Mouse (Mus musculus) kidney, postnatal 0 days (tissue): Measurements from ENCODE around the gene Rrp8. TPM values are rescaled to one million over a fixed set of nuclear protein-coding genes. Genes with fewer than 3 reads are reported as not detected.

Experiments
- ATAC-seq: fragments of 200-750 bp; cut with Nextera tagmentation; replicated peaks from 2 replicates; pipeline ENCODE4 v1.8.0; 2017; ENCODE audit warnings: low read depth, moderate number of reproducible peaks, moderate TSS enrichment, moderate library complexity; ENCODE audit not compliant: low FRiP score
- DNase-seq: peaks from one replicate; pipeline ENCODE4 v3.0.0-alpha.2; 2016; ENCODE audit warnings: low spot score
- H3K27ac ChIP-seq: fragments of 300-500 bp; sonication (generic); 2 replicates; pipeline ENCODE4 v1.5.1; 2014; ENCODE audit warnings: mild to moderate bottlenecking
- H3K27me3 ChIP-seq: fragments of 300-500 bp; sonication (generic); 2 replicates; pipeline ENCODE4 v1.6.1; 2014; ENCODE audit warnings: low read length, mixed read lengths; ENCODE audit not compliant: insufficient read depth
- H3K36me3 ChIP-seq: fragments of 300-500 bp; sonication (generic); 2 replicates; pipeline ENCODE4 v1.6.1; 2014; ENCODE audit warnings: low read length, mixed read lengths; ENCODE audit not compliant: insufficient read depth
- H3K4me1 ChIP-seq: fragments of 300-500 bp; sonication (generic); replicated peaks from 2 replicates; pipeline ENCODE4 v1.6.1; 2014; ENCODE audit warnings: antibody characterized with exemption, low read length, mixed read lengths; ENCODE audit not compliant: insufficient read depth
- H3K4me2 ChIP-seq: fragments of 300-500 bp; sonication (generic); 2 replicates; pipeline ENCODE4 v1.6.1; 2014; ENCODE audit warnings: mild to moderate bottlenecking, low read length, moderate library complexity, mixed read lengths
- H3K4me3 ChIP-seq: fragments of 300-500 bp; sonication (generic); replicated peaks from 2 replicates; pipeline ENCODE4 v1.5.1; 2014; ENCODE audit warnings: low read depth, low read length
- H3K9ac ChIP-seq: fragments of 300-500 bp; sonication (generic); 2 replicates; pipeline ENCODE4 v1.6.1; 2014; ENCODE audit warnings: low read depth, low read length
- H3K9me3 ChIP-seq: fragments of 300-500 bp; sonication (generic); replicated peaks from 2 replicates; pipeline ENCODE4 v1.6.1; 2016; ENCODE audit warnings: low read length, inconsistent platforms, mixed read lengths
- CTCF ChIP-seq: IDR thresholded peaks from 2 replicates; pipeline ENCODE4 v1.5.1; 2016; ENCODE audit warnings: antibody characterized with exemption, low read depth, mild to moderate bottlenecking, moderate library complexity
- WGBS: fragments of 180-500 bp; shearing (Covaris S2); extraction: QIAGEN DNeasy Blood & Tissue Kit; methylation state at CpG from one replicate; pipeline ENCODE4 v1.1.7; 2014; 5-methylcytosine and 5-hydroxymethylcytosine counted together
- polyA plus RNA-seq: library from polyadenylated mRNA; unstranded; fragments of >200 nt; fragmentation: Nextera tagmentation; extraction: Ambion mirVana; gene quantifications from 2 replicates; pipeline ENCODE4 v1.2.1, GENCODE M21; 2015

Gene Rrp8
- polyA plus RNA-seq, 1 experiment from 2014 or later: 34.4 TPM

- H3K9me3 ChIP-seq: no peaks in the 10 kb centered on the region
- no peak overlapping the region for H3K9ac ChIP-seq
- H3K4me1 ChIP-seq: no peaks in the 10 kb centered on the region
- ATAC-seq (peak; percentile 77; the same call in 1 of the 2 replicates), DNase-seq (peak; percentile 93)
- H3K27ac ChIP-seq: no peak overlapping the region
- 0 out of 2 replicates have a peak, but pooled peaks cover 6% of the 10 kb centered on the region for H3K36me3 ChIP-seq
- H3K27me3 ChIP-seq: no peaks in the 10 kb centered on the region
- WGBS: 88% methylated on average over 4 of the region's 4 CpGs
- H3K4me2 ChIP-seq: no peak overlapping the region
- no peak overlapping the region for H3K4me3 ChIP-seq
- peak; percentile 95 for TF ChIP-seq CTCF
Measured at GRCm38 (mm10) chr7:105726144-105726979, 10.8 kb downstream of the Rrp8 start.

- H3K27ac ChIP-seq: no peak overlapping the region
- no peak for DNase-seq
Measured at GRCm38 (mm10) chr7:105721916-105722315, 15.3 kb downstream of the Rrp8 start.

GRCm38 (mm10) chr7:105715366-105715765, 21.8 kb downstream of the Rrp8 start:
- no peaks in the 10 kb centered on the region for H3K4me1 ChIP-seq
- no peaks in the 10 kb centered on the region for H3K9me3 ChIP-seq
- no peak overlapping the region for H3K27ac ChIP-seq
- ATAC-seq: no peak
- H3K27me3 ChIP-seq: no peaks in the 10 kb centered on the region
- no peak overlapping the region for H3K4me2 ChIP-seq
- no peak overlapping the region for H3K4me3 ChIP-seq
- DNase-seq: no peak
- no peaks in the 10 kb centered on the region for H3K36me3 ChIP-seq
- 61% methylated on average over 3 of the region's 3 CpGs for WGBS
- TF ChIP-seq CTCF: no peak
- H3K9ac ChIP-seq: no peak overlapping the region

More at GRCm38 (mm10) chr7:105721916-105722315, 15.3 kb downstream of the Rrp8 start:
- no peak for TF ChIP-seq CTCF
- no peak overlapping the region for H3K9ac ChIP-seq
- H3K4me2 ChIP-seq: no peak overlapping the region
- no peaks in the 10 kb centered on the region for H3K9me3 ChIP-seq
- no peak overlapping the region for H3K4me3 ChIP-seq
- no peaks in the 10 kb centered on the region for H3K27me3 ChIP-seq
- H3K4me1 ChIP-seq: no peaks in the 10 kb centered on the region
- 69% methylated on average over 2 of the region's 2 CpGs for WGBS
- no peak for ATAC-seq
- no peaks in the 10 kb centered on the region for H3K36me3 ChIP-seq

GRCm38 (mm10) chr7:105708733-105709132, 28.5 kb downstream of the Rrp8 start:
- Histone ChIP-seq H3K4me1 (no peaks in the 10 kb centered on the region), H3K27me3 (no peaks in the 10 kb centered on the region), H3K4me3 (no peak overlapping the region), H3K4me2 (no peak overlapping the region), H3K9ac (no peak overlapping the region), H3K36me3 (no peaks in the 10 kb centered on the region), H3K9me3 (no peaks in the 10 kb centered on the region), H3K27ac (no peak overlapping the region)
- no peak for DNase-seq
- 93% methylated on average over 5 of the region's 5 CpGs for WGBS
- TF ChIP-seq CTCF: no peak
- ATAC-seq: no peak

- no peak for TF ChIP-seq CTCF
- H3K27ac ChIP-seq: no peak overlapping the region
- H3K4me2 ChIP-seq: no peak overlapping the region
- ATAC-seq (no peak), DNase-seq (no peak)
- no peak overlapping the region for H3K9ac ChIP-seq
- no peaks in the 10 kb centered on the region for H3K36me3 ChIP-seq
- H3K4me3 ChIP-seq: no peak overlapping the region
- H3K27me3 ChIP-seq: no peaks in the 10 kb centered on the region
- H3K4me1 ChIP-seq: no peaks in the 10 kb centered on the region
- no peaks in the 10 kb centered on the region for H3K9me3 ChIP-seq
- WGBS: 84% methylated on average over 4 of the region's 4 CpGs
Measured at GRCm38 (mm10) chr7:105703816-105704215, 33.4 kb downstream of the Rrp8 start.

GRCm38 (mm10) chr7:105703184-105703583, 34.0 kb downstream of the Rrp8 start:
- Histone ChIP-seq H3K4me3 (no peak overlapping the region), H3K36me3 (no peaks in the 10 kb centered on the region), H3K27ac (no peak overlapping the region), H3K9me3 (no peaks in the 10 kb centered on the region), H3K4me1 (no peaks in the 10 kb centered on the region), H3K27me3 (no peaks in the 10 kb centered on the region), H3K4me2 (no peak overlapping the region), H3K9ac (no peak overlapping the region)
- ATAC-seq (no peak), DNase-seq (no peak)
- 80% methylated on average over 16 of the region's 16 CpGs for WGBS
- no peak for TF ChIP-seq CTCF

GRCm38 (mm10) chr7:105690875-105691274, 46.3 kb downstream of the Rrp8 start:
- Histone ChIP-seq H3K4me2 (no peak overlapping the region), H3K9ac (no peak overlapping the region), H3K27me3 (no peaks in the 10 kb centered on the region), H3K4me3 (no peak overlapping the region), H3K36me3 (no peaks in the 10 kb centered on the region), H3K27ac (no peak overlapping the region), H3K9me3 (no peaks in the 10 kb centered on the region), H3K4me1 (no peaks in the 10 kb centered on the region)
- ATAC-seq (no peak), DNase-seq (no peak)
- no peak for TF ChIP-seq CTCF
- WGBS: 73% methylated on average over 1 of the region's 1 CpGs
